Mouse (Mus musculus) liver, embryonic 12.5 days (tissue): ENCODE results near the gene Ogdh. TPM values are rescaled to one million over a fixed set of nuclear protein-coding genes. Genes with fewer than 3 reads are reported as not detected.

Source experiments
- ATAC-seq: fragments of 200-750 bp; cut with Nextera tagmentation; 2 replicates; pipeline ENCODE4 v1.8.0; 2017; ENCODE audit warnings: moderate number of reproducible peaks, mild to moderate bottlenecking, moderate library complexity
- H3K27ac ChIP-seq: fragments of 300-500 bp; sonication (generic); 2 replicates; pipeline ENCODE4 v1.5.1; 2016; ENCODE audit warnings: mild to moderate bottlenecking
- H3K27me3 ChIP-seq: fragments of 300-500 bp; sonication (generic); replicated peaks from 2 replicates; pipeline ENCODE4 v1.6.1; 2016; ENCODE audit warnings: mild to moderate bottlenecking, moderate library complexity
- H3K36me3 ChIP-seq: fragments of 300-500 bp; sonication (generic); 2 replicates; pipeline ENCODE4 v1.6.1; 2016; ENCODE audit warnings: mild to moderate bottlenecking, moderate library complexity
- H3K4me1 ChIP-seq: fragments of 300-500 bp; sonication (generic); 2 replicates; pipeline ENCODE4 v1.6.1; 2016
- H3K4me2 ChIP-seq: fragments of 300-500 bp; sonication (generic); 2 replicates; pipeline ENCODE4 v1.6.1; 2016; ENCODE audit warnings: mild to moderate bottlenecking, moderate library complexity
- H3K4me3 ChIP-seq: fragments of 300-500 bp; sonication (generic); 2 replicates; pipeline ENCODE4 v1.5.1; 2016; ENCODE audit warnings: mild to moderate bottlenecking, moderate library complexity
- H3K9ac ChIP-seq: fragments of 300-500 bp; sonication (generic); 2 replicates; pipeline ENCODE4 v1.6.1; 2016; ENCODE audit warnings: mild to moderate bottlenecking, moderate library complexity
- H3K9me3 ChIP-seq: fragments of 300-500 bp; sonication (generic); replicated peaks from 2 replicates; pipeline ENCODE4 v1.6.1; 2016; ENCODE audit warnings: mild to moderate bottlenecking, moderate library complexity
- WGBS: fragments of 180-500 bp; shearing (Covaris S2); methylation state at CpG from one replicate; pipeline ENCODE4 v1.1.7; 2016; ENCODE audit not compliant: insufficient replicate concordance; 5-methylcytosine and 5-hydroxymethylcytosine counted together
- polyA plus RNA-seq: library from polyadenylated mRNA; unstranded; fragments of >200 nt; fragmentation: Nextera tagmentation; extraction: Ambion mirVana; gene quantifications from 2 replicates; pipeline ENCODE4 v1.2.1, GENCODE M21; 2016

The Ogdh gene
- polyA plus RNA-seq, 1 experiment from 2014 or later, result 123 TPM

GRCm38 (mm10) chr11:6372784-6373183, 81.4 kb downstream of the Ogdh start:
- Histone ChIP-seq H3K4me1 (no peaks in the 10 kb centered on the region), H3K36me3 (no peaks in the 10 kb centered on the region), H3K4me3 (no peak overlapping the region), H3K27me3 (no peaks in the 10 kb centered on the region), H3K9ac (no peak overlapping the region), H3K27ac (no peak overlapping the region), H3K9me3 (no peaks in the 10 kb centered on the region), H3K4me2 (no peak overlapping the region)
- WGBS, result 82% methylated on average over 9 of the region's 9 CpGs
- ATAC-seq, result no peak

- no peaks in the 10 kb centered on the region for H3K4me1 ChIP-seq
- no peak overlapping the region for H3K4me2 ChIP-seq
- H3K36me3 ChIP-seq, result no peaks in the 10 kb centered on the region
- no peak overlapping the region for H3K9ac ChIP-seq
- H3K9me3 ChIP-seq, result no peaks in the 10 kb centered on the region
- WGBS, result 72% methylated on average over 6 of the region's 6 CpGs
- no peak for ATAC-seq
- no peak overlapping the region for H3K27ac ChIP-seq
- no peak overlapping the region for H3K4me3 ChIP-seq
- no peaks in the 10 kb centered on the region for H3K27me3 ChIP-seq
Measured at GRCm38 (mm10) chr11:6380916-6381315, 89.5 kb downstream of the Ogdh start.

DNA sequence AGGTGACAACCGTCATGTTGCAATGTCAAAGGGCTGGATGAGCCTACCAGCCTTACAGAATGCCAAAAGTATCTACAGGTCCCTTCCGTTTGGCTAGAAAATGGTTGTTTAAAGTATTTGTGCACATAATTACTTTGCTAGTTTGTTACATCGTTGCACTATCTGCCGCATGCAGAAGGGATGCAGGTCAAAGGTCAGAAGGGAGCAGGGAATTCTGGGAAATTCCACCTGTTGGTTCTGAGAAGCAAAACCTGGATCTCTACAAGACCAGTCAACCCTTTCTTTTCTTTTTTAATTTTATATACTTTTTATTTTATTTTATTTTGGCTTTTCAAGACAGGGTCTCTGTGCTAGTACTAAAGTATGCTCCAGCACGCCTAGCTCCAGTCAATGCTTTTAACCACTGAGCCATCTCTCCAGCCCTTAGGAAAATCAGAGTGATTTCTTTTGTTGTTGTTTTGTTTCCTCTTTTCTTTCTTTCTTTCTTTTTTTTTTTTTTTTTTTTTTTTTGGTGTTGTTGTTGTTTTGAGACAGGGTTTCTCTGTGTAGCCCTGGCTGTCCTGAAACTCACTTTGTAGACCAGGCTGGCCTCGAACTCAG, 96.8 kb downstream of the Ogdh start:
- peaks cover 41% of the 10 kb centered on the region for H3K4me1 ChIP-seq
- H3K9ac ChIP-seq, result peak overlapping the region; percentile 89
- peak overlapping the region; percentile 90 for H3K27ac ChIP-seq
- no peaks in the 10 kb centered on the region for H3K27me3 ChIP-seq
- no peaks in the 10 kb centered on the region for H3K9me3 ChIP-seq
- 80% methylated on average over 6 of the region's 6 CpGs for WGBS
- H3K36me3 ChIP-seq, result peaks cover 12% of the 10 kb centered on the region
- ATAC-seq, result no peak
- H3K4me3 ChIP-seq, result peak overlapping the region; percentile 91
- peak overlapping the region; percentile 96 for H3K4me2 ChIP-seq

- peak within 1 kb of the TSS; percentile 91 for H3K4me3 ChIP-seq
- peak within 1 kb of the TSS; percentile 89 for H3K9ac ChIP-seq
- H3K27me3 ChIP-seq, result no peaks in the 10 kb centered on the region
- peaks cover 41% of the 10 kb centered on the region for H3K4me1 ChIP-seq
- peaks cover 17% of the 10 kb centered on the region for H3K36me3 ChIP-seq
- H3K4me2 ChIP-seq, result peak within 1 kb of the TSS; percentile 96
- H3K9me3 ChIP-seq, result no peaks in the 10 kb centered on the region
- H3K27ac ChIP-seq, result peak within 1 kb of the TSS; percentile 90
- ATAC-seq, result peak; percentile 99
- WGBS, result 5% methylated on average over 57 of the region's 60 CpGs
Measured at GRCm38 (mm10) chr11:6388726-6389413, 97.4 kb downstream of the Ogdh start, which contains the start of gene Zmiz2. Zmiz2 (plus strand) TSS chr11:6389074.

GRCm38 (mm10) chr11:6389483-6389921, 98.1 kb downstream of the Ogdh start:
- Histone ChIP-seq H3K4me2 (peak overlapping the region; percentile 96), H3K27me3 (no peaks in the 10 kb centered on the region), H3K27ac (peak overlapping the region; percentile 90), H3K9ac (peak overlapping the region; percentile 89), H3K4me1 (peaks cover 41% of the 10 kb centered on the region), H3K9me3 (no peaks in the 10 kb centered on the region), H3K36me3 (peaks cover 23% of the 10 kb centered on the region), H3K4me3 (peak overlapping the region; percentile 91)
- under 1% methylated on average over 25 of the region's 43 CpGs for WGBS
- peak; percentile 7; the same call in 1 of the 2 replicates for ATAC-seq

GRCm38 (mm10) chr11:6390376-6391053, 99.1 kb downstream of the Ogdh start:
- ATAC-seq, result no peak
- Histone ChIP-seq H3K9me3 (no peaks in the 10 kb centered on the region), H3K4me3 (peak overlapping the region; percentile 91), H3K27ac (0 out of 2 replicates have a peak overlapping the region, but pooled peaks have one; percentile 90), H3K9ac (peak overlapping the region; percentile 89), H3K4me1 (peaks cover 41% of the 10 kb centered on the region), H3K4me2 (peak overlapping the region; percentile 96), H3K27me3 (no peaks in the 10 kb centered on the region), H3K36me3 (peaks cover 34% of the 10 kb centered on the region)
- WGBS, result 84% methylated on average over 8 of the region's 8 CpGs

DNA sequence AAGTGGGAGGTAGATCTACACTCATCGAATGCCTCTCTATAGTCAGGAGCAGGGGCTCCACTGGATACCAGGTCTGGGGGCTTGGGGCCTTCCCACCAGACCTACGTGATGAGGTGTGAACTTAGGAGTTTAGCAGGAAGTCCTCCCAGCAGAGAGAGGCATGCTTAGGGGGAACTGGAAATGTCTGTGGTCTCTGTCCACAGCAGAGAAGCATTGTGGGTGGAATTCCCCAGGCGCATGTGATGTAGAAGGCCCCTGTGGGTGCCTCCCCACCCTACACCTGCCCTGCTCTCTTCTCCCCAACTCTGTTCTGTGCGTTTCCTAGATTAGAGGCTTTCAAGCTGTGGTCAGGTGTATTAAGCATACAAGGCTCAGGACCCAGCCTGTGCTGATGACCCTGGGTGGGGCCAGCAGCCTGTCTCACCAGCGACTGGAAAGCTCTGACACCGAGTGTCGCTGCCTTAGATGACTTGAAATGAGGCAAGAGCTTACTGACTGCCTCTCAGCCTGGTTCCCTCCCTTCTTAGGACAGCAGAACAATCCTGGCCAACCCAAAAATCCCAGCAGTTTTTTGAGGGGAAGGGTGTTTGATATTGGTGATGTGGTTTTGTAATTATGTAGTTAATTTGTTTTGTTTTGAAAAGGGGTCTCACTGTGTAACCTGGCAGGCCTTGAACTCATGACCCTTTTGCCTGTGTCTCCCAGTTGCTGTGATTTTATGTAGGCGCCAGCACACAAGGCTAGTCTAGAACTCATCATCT, 100.3 kb downstream of the Ogdh start:
- peak overlapping the region; percentile 39 for H3K9ac ChIP-seq
- H3K27ac ChIP-seq, result no peak overlapping the region
- no peak overlapping the region for H3K4me2 ChIP-seq
- H3K4me3 ChIP-seq, result no peak overlapping the region
- no peaks in the 10 kb centered on the region for H3K27me3 ChIP-seq
- peaks cover 45% of the 10 kb centered on the region for H3K36me3 ChIP-seq
- 69% methylated on average over 8 of the region's 8 CpGs for WGBS
- no peaks in the 10 kb centered on the region for H3K9me3 ChIP-seq
- H3K4me1 ChIP-seq, result peaks cover 41% of the 10 kb centered on the region
- ATAC-seq, result no peak

DNA sequence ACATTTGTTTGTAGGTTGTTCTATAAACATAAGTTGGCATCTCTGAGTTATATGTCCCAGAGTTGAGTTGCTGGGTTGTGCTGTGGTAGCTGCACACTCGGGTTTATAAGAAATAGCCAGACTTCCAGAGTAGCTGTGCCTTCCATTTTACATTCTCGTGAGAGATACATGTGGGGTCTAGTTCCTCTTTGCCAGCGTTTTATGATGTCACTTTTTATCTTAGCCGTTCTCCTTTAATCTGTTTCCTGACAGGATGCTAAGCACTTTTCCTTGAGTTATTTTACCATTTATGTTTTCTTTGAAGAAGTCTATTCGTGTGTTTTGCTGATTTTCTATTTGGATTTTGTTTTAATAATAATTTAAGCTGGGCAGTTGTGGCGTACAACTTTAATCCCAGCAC, 101.4 kb downstream of the Ogdh start:
- H3K4me2 ChIP-seq, result no peak overlapping the region
- no peaks in the 10 kb centered on the region for H3K27me3 ChIP-seq
- no peak overlapping the region for H3K9ac ChIP-seq
- no peaks in the 10 kb centered on the region for H3K9me3 ChIP-seq
- H3K36me3 ChIP-seq, result peaks cover 57% of the 10 kb centered on the region
- no peak for ATAC-seq
- peaks cover 41% of the 10 kb centered on the region for H3K4me1 ChIP-seq
- no peak overlapping the region for H3K27ac ChIP-seq
- no peak overlapping the region for H3K4me3 ChIP-seq
- WGBS, result 38% methylated on average over 6 of the region's 6 CpGs

DNA sequence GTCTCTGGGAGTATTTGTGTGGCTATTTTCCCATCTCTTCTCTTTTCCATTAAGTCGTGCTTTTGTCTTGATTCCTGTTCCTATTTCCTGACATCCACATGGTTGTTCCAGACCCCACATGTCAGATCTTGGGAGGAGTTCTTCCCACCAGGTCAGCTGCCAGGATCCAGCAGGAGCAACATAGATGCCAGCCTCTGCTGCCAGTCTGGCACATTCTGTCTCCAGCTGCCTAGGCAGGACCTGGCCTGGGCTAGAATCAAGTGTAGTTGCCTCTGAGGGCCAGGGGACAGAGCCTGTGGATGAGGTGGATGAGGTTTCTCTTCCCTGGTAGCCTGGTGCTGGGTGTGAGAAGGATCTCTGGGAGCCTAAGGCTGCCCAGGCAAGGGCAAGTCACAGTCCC, 102.4 kb downstream of the Ogdh start:
- H3K4me2 ChIP-seq, result no peak overlapping the region
- 63% methylated on average over 1 of the region's 1 CpGs for WGBS
- H3K27ac ChIP-seq, result no peak overlapping the region
- no peak for ATAC-seq
- peaks cover 32% of the 10 kb centered on the region for H3K4me1 ChIP-seq
- no peaks in the 10 kb centered on the region for H3K27me3 ChIP-seq
- H3K9me3 ChIP-seq, result no peaks in the 10 kb centered on the region
- peaks cover 67% of the 10 kb centered on the region for H3K36me3 ChIP-seq
- no peak overlapping the region for H3K9ac ChIP-seq
- no peak overlapping the region for H3K4me3 ChIP-seq

GRCm38 (mm10) chr11:6395565-6395964, 104.1 kb downstream of the Ogdh start:
- H3K4me3 ChIP-seq, result no peak overlapping the region
- no peaks in the 10 kb centered on the region for H3K27me3 ChIP-seq
- H3K27ac ChIP-seq, result no peak overlapping the region
- WGBS, result 77% methylated on average over 5 of the region's 5 CpGs
- peaks cover 22% of the 10 kb centered on the region for H3K4me1 ChIP-seq
- H3K36me3 ChIP-seq, result peaks cover 80% of the 10 kb centered on the region
- H3K9me3 ChIP-seq, result no peaks in the 10 kb centered on the region
- H3K9ac ChIP-seq, result no peak overlapping the region
- no peak for ATAC-seq
- H3K4me2 ChIP-seq, result no peak overlapping the region

DNA sequence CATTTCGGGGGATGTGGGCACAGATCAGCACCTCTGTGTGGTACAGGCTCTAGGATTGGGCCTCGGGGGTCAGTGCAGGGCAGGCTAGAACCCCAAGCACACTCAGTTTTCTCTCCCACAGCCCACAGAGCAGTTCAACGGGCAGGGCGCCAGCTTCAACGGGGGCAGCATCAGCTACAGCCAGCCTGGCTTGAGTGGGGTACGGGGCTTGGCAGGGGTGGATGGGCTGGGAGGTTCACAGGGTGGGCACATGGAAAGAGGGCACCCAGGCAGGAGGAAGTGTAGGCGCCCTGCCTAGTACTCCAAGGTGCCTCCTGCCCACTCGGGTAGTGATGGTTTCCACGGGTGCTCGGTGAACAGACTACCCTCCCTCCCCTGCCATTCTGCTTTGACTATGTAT, 106.7 kb downstream of the Ogdh start:
- no peak for ATAC-seq
- no peaks in the 10 kb centered on the region for H3K9me3 ChIP-seq
- peaks cover 96% of the 10 kb centered on the region for H3K36me3 ChIP-seq
- no peak overlapping the region for H3K4me3 ChIP-seq
- no peak overlapping the region for H3K4me2 ChIP-seq
- H3K27me3 ChIP-seq, result no peaks in the 10 kb centered on the region
- no peak overlapping the region for H3K9ac ChIP-seq
- H3K4me1 ChIP-seq, result no peaks in the 10 kb centered on the region
- WGBS, result 88% methylated on average over 10 of the region's 10 CpGs
- H3K27ac ChIP-seq, result no peak overlapping the region
